Comparison of ENCODE assay signal across 19 mouse cellular contexts in genomic region chr19:44747471-44747870, GRCm38 (mm10). TPM values are rescaled to one million over a fixed set of nuclear protein-coding genes. Genes with fewer than 3 reads are reported as not detected.
DNase-seq lines count a peak whose midpoint lies in the region; ATAC-seq lines count a peak whose summit lies in the region.
"Had no signal": no experiment of that assay in that cellular context is flagged by ENCODE, and none has a peak within 500 bp of the region (broad histone marks: within the 10 kb centered on the region; RNA-seq: fewer than 3 reads in every experiment).

No protein-coding gene starts in this region.

- WGBS in hindbrain, embryonic 12.5 days: 13% methylated on average over 4 of the region's 4 CpGs
- 16% methylated on average over 4 of the region's 4 CpGs for WGBS in neural tube, embryonic 15.5 days

- peaks cover 98% of the 10 kb centered on the region for H3K27me3 ChIP-seq in hindbrain, embryonic 12.5 days
- peaks cover 95% of the 10 kb centered on the region for H3K27me3 ChIP-seq in neural tube, embryonic 15.5 days (replicated peaks)

- no peak overlapping the region for H3K9ac ChIP-seq in hindbrain, embryonic 12.5 days
- H3K9ac ChIP-seq in neural tube, embryonic 15.5 days (replicated peaks): no peak overlapping the region

- H3K27ac ChIP-seq in hindbrain, embryonic 12.5 days: peak overlapping the region; percentile 90
- H3K27ac ChIP-seq in neural tube, embryonic 15.5 days (replicated peaks): peak overlapping the region; percentile 80
- H3K27ac ChIP-seq: layer of hippocampus, adult 2 months had no signal

- peak overlapping the region; percentile 26; the same call in 1 of the 2 replicates for H3K4me3 ChIP-seq in hindbrain, embryonic 12.5 days
- H3K4me3 ChIP-seq in neural tube, embryonic 15.5 days (replicated peaks): peak overlapping the region; percentile 13; the same call in 1 of the 2 replicates
- H3K4me3 ChIP-seq: layer of hippocampus, adult 2 months had no signal

- peak; percentile 77 for DNase-seq in kidney, adult 11 months
- DNase-seq in kidney, postnatal 10 days: peak; percentile 65
- no peak for DNase-seq in gastrocnemius, postnatal 36 days
- DNase-seq in gastrocnemius, postnatal 10 days: no peak
- DNase-seq in cerebellum, adult 8-10 months: no peak
- DNase-seq: adrenal gland, adult 8-10 months; cerebellum, adult 9-10 months; gastrocnemius, postnatal 14 days; midbrain, embryonic 14.5 days; right cerebral cortex, postnatal 4 days had no signal

- H3K4me2 ChIP-seq in hindbrain, embryonic 12.5 days (replicated peaks): peak overlapping the region; percentile 42
- peak overlapping the region; percentile 52 for H3K4me2 ChIP-seq in neural tube, embryonic 15.5 days

- intact Hi-C loops in gastrocnemius, postnatal 36 days (cut with DNase I): no loop called here

- H3K9me3 ChIP-seq in hindbrain, embryonic 12.5 days (replicated peaks): no peaks in the 10 kb centered on the region
- no peaks in the 10 kb centered on the region for H3K9me3 ChIP-seq in neural tube, embryonic 15.5 days (replicated peaks)

- peaks cover 24% of the 10 kb centered on the region for H3K4me1 ChIP-seq in hindbrain, embryonic 12.5 days
- peaks cover 23% of the 10 kb centered on the region for H3K4me1 ChIP-seq in neural tube, embryonic 15.5 days

- H3K36me3 ChIP-seq in hindbrain, embryonic 12.5 days: no peaks in the 10 kb centered on the region
- H3K36me3 ChIP-seq in neural tube, embryonic 15.5 days: no peaks in the 10 kb centered on the region

- no peak for ATAC-seq in hindbrain, embryonic 12.5 days (ENCODE audit: low FRiP score)
- no peak for ATAC-seq in neural tube, embryonic 15.5 days (ENCODE audit: low FRiP score)
- ATAC-seq: CD4-positive, CD25-positive, alpha-beta regulatory T cell, adult 4 months had no signal

RNA-seq across cellular contexts. Expression of gene Pax2, which starts 8.4 kb away (rescaled TPM):
- polyA plus RNA-seq in hindbrain, embryonic 12.5 days (2016; fragmentation: Nextera tagmentation; extraction: Ambion mirVana): 15.1 and 18.6 TPM in 2 replicates
- polyA plus RNA-seq in neural tube, embryonic 15.5 days (2015; fragmentation: Nextera tagmentation; extraction: Ambion mirVana): 16.5 and 20.5 TPM in 2 replicates
- total RNA-seq in gastrocnemius, postnatal 36 days (2021): not detected
- total RNA-seq in gastrocnemius, postnatal 10 days (2021): not detected
- total RNA-seq: adrenal gland, adult 8-10 months; gastrocnemius, postnatal 14 days; hematopoietic stem cell, adult 5-6 weeks; MEL had no signal
- polyA plus RNA-seq: forebrain, embryonic 16.5 days; heart, embryonic 11.5 days; liver, embryonic 16.5 days had no signal

Comparison
In these comparisons a context has a peak if more than half of its experiments do, and no peak if none do; other contexts are left out.
1. DNase-seq: peak in kidney, adult 11 months (single experiment) and kidney, postnatal 10 days (single experiment); none in gastrocnemius, postnatal 36 days (0 of 2), gastrocnemius, postnatal 10 days (single experiment) and cerebellum, adult 8-10 months (single experiment).